12 mouse cellular contexts compared by ENCODE assay signal in genomic region chr2:59285581-59285980, GRCm38 (mm10).
A peak's percentile ranks its signal among the peaks of the same experiment; 100 is the strongest.
DNase-seq lines count a peak whose midpoint lies in the region; ATAC-seq and TF ChIP-seq lines count a peak whose summit lies in the region.
"Had no signal": no experiment of that assay in that cellular context is flagged by ENCODE, and none has a peak within 500 bp of the region (broad histone marks: within the 10 kb centered on the region; RNA-seq: fewer than 3 reads in every experiment).

No protein-coding gene starts in this region.

- peak; percentile 10 for DNase-seq in heart, adult 8-10 months (ENCODE audit: low spot score)
- DNase-seq in heart, postnatal 14 days = no peak
- no peak for DNase-seq in layer of hippocampus, adult 2 months (ENCODE audit: low spot score in 2 of 2)
- DNase-seq in layer of hippocampus, adult 11-12 months (ENCODE audit: low spot score) = no peak
- peak; percentile 52 for DNase-seq in adipocyte (ENCODE audit: low spot score)
- DNase-seq in lung, postnatal 25 days (ENCODE audit: low spot score) = peak; percentile 37
- no peak for DNase-seq in layer of hippocampus, postnatal 10 days (ENCODE audit: low spot score in 2 of 2)
- DNase-seq: midbrain, embryonic 14.5 days; thymus, postnatal 36 days had no signal

- no peak for ATAC-seq in erythroblast, adult 5-6 weeks (replicated peaks; ENCODE audit: low FRiP score, poor library complexity, severe bottlenecking)

- no peak for TF ChIP-seq CTCF in layer of hippocampus, adult 2 months (conservative IDR thresholded peaks at IDR 0.05)

- intact Hi-C loops in heart, postnatal 14 days (cut with DNase I) = loop anchor here (5.0 kb wide), 2 partner anchors 58 to 123 kb away; partner anchors contain the start of genes Ccdc148 and Pkp4

- H3K4me3 ChIP-seq in layer of hippocampus, adult 2 months = no peak overlapping the region
- H3K4me3 ChIP-seq: forebrain, embryonic 15.5 days; hindbrain, embryonic 15.5 days had no signal

- 0 out of 2 replicates have a peak overlapping the region, but pooled peaks have one; percentile 8 for H3K27ac ChIP-seq in layer of hippocampus, adult 2 months
- H3K27ac ChIP-seq: hindbrain, embryonic 15.5 days had no signal

Comparison
In these comparisons a context has a peak if more than half of its experiments do, and no peak if none do; other contexts are left out.
1. DNase-seq: peak in heart, adult 8-10 months (single experiment), adipocyte (single experiment) and lung, postnatal 25 days (single experiment); none in heart, postnatal 14 days (0 of 2), layer of hippocampus, adult 2 months (0 of 2), layer of hippocampus, adult 11-12 months (single experiment) and layer of hippocampus, postnatal 10 days (0 of 2).